Mouse (Mus musculus) megakaryocyte, embryonic 14.5 days (primary cell): Measurements from ENCODE around the gene Acsm2. TPM values are rescaled to one million over a fixed set of nuclear protein-coding genes. Genes with fewer than 3 reads are reported as not detected.

Experiments used
- H3K27me3 ChIP-seq: replicated peaks from 2 replicates; pipeline ENCODE3; 2012; ENCODE audit warnings: inconsistent platforms
- H3K36me3 ChIP-seq: replicated peaks from 2 replicates; pipeline ENCODE3; 2012; ENCODE audit warnings: low read length, inconsistent platforms, mixed read lengths
- H3K4me1 ChIP-seq: 2 replicates; pipeline ENCODE4 v1.6.1; 2012; ENCODE audit warnings: inconsistent platforms
- H3K4me3 ChIP-seq: replicated peaks from 2 replicates; pipeline ENCODE3; 2012; ENCODE audit warnings: moderate library complexity, mild to moderate bottlenecking, inconsistent platforms
- H3K9me3 ChIP-seq: 2 replicates; pipeline ENCODE4 v1.6.1; 2012; ENCODE audit warnings: inconsistent platforms
- FLI1 ChIP-seq: IDR thresholded peaks from 2 replicates; pipeline ENCODE4 v1.6.1; 2012; ENCODE audit warnings: low read length, inconsistent platforms, mixed read lengths
- GATA1 ChIP-seq: IDR thresholded peaks from 3 replicates; pipeline ENCODE4 v1.6.1; 2012; ENCODE audit warnings: mixed read lengths, low read length, inconsistent platforms, borderline replicate concordance
- polyA plus RNA-seq: library from polyadenylated mRNA; stranded (reverse); fragments of >175 nt; gene quantifications from 2 replicates; pipeline ENCODE4 v1.2.3, GENCODE M21; 2012; ENCODE audit warnings: low replicate concordance; ENCODE audit not compliant: insufficient read depth

Acsm2 gene
- polyA plus RNA-seq, 1 experiment, result not detected

- Histone ChIP-seq H3K9me3 (no peaks in the 10 kb centered on the region), H3K27me3 (peaks cover 1% of the 10 kb centered on the region), H3K4me3 (no peak overlapping the region), H3K36me3 (no peaks in the 10 kb centered on the region), H3K4me1 (no peaks in the 10 kb centered on the region)
- TF ChIP-seq GATA1 (no peak), FLI1 (no peak)
Observed at GRCm38 (mm10) chr7:119525881-119526281, 28.3 kb upstream of the Acsm2 start.

- H3K4me1 ChIP-seq, result no peaks in the 10 kb centered on the region
- no peak overlapping the region for H3K4me3 ChIP-seq
- H3K9me3 ChIP-seq, result no peaks in the 10 kb centered on the region
- H3K27me3 ChIP-seq, result peaks cover 1% of the 10 kb centered on the region
- H3K36me3 ChIP-seq, result no peaks in the 10 kb centered on the region
- TF ChIP-seq GATA1 (no peak), FLI1 (no peak)
Observed at GRCm38 (mm10) chr7:119526486-119526885, 27.7 kb upstream of the Acsm2 start.

GRCm38 (mm10) chr7:119527135-119527534, 27.0 kb upstream of the Acsm2 start:
- H3K36me3 ChIP-seq, result no peaks in the 10 kb centered on the region
- peaks cover 1% of the 10 kb centered on the region for H3K27me3 ChIP-seq
- no peaks in the 10 kb centered on the region for H3K4me1 ChIP-seq
- no peaks in the 10 kb centered on the region for H3K9me3 ChIP-seq
- TF ChIP-seq FLI1 (no peak), GATA1 (no peak)
- no peak overlapping the region for H3K4me3 ChIP-seq

- TF ChIP-seq FLI1 (no peak), GATA1 (no peak)
- Histone ChIP-seq H3K36me3 (no peaks in the 10 kb centered on the region), H3K27me3 (peaks cover 1% of the 10 kb centered on the region), H3K4me1 (no peaks in the 10 kb centered on the region), H3K4me3 (no peak overlapping the region), H3K9me3 (no peaks in the 10 kb centered on the region)
Observed at GRCm38 (mm10) chr7:119527548-119527947, 26.6 kb upstream of the Acsm2 start.

- peaks cover under 1% of the 10 kb centered on the region for H3K27me3 ChIP-seq
- TF ChIP-seq GATA1 (no peak), FLI1 (no peak)
- no peaks in the 10 kb centered on the region for H3K36me3 ChIP-seq
- no peak overlapping the region for H3K4me3 ChIP-seq
- no peaks in the 10 kb centered on the region for H3K4me1 ChIP-seq
- no peaks in the 10 kb centered on the region for H3K9me3 ChIP-seq
Observed at GRCm38 (mm10) chr7:119528617-119529016, 25.5 kb upstream of the Acsm2 start.

GRCm38 (mm10) chr7:119532924-119533323, 21.2 kb upstream of the Acsm2 start:
- Histone ChIP-seq H3K4me3 (no peak overlapping the region), H3K9me3 (no peaks in the 10 kb centered on the region), H3K4me1 (no peaks in the 10 kb centered on the region), H3K36me3 (no peaks in the 10 kb centered on the region), H3K27me3 (no peaks in the 10 kb centered on the region)
- TF ChIP-seq FLI1 (no peak), GATA1 (no peak)

- no peaks in the 10 kb centered on the region for H3K36me3 ChIP-seq
- H3K27me3 ChIP-seq, result no peaks in the 10 kb centered on the region
- no peaks in the 10 kb centered on the region for H3K4me1 ChIP-seq
- H3K4me3 ChIP-seq, result no peak overlapping the region
- H3K9me3 ChIP-seq, result no peaks in the 10 kb centered on the region
- TF ChIP-seq GATA1 (no peak), FLI1 (no peak)
Observed at GRCm38 (mm10) chr7:119534389-119534788, 19.8 kb upstream of the Acsm2 start.

- Histone ChIP-seq H3K36me3 (no peaks in the 10 kb centered on the region), H3K27me3 (no peaks in the 10 kb centered on the region), H3K4me3 (no peak overlapping the region), H3K9me3 (no peaks in the 10 kb centered on the region), H3K4me1 (no peaks in the 10 kb centered on the region)
- TF ChIP-seq GATA1 (no peak), FLI1 (no peak)
Observed at GRCm38 (mm10) chr7:119542445-119542844, 11.7 kb upstream of the Acsm2 start.

GRCm38 (mm10) chr7:119545572-119545971, 8.6 kb upstream of the Acsm2 start:
- TF ChIP-seq FLI1, result no peak
- no peak for TF ChIP-seq GATA1
- Histone ChIP-seq H3K27me3 (no peaks in the 10 kb centered on the region), H3K9me3 (no peaks in the 10 kb centered on the region), H3K4me1 (no peaks in the 10 kb centered on the region), H3K36me3 (no peaks in the 10 kb centered on the region), H3K4me3 (no peak overlapping the region)

- Histone ChIP-seq H3K4me3 (no peak overlapping the region), H3K9me3 (no peaks in the 10 kb centered on the region), H3K4me1 (no peaks in the 10 kb centered on the region), H3K36me3 (no peaks in the 10 kb centered on the region), H3K27me3 (no peaks in the 10 kb centered on the region)
- TF ChIP-seq GATA1, result no peak
- no peak for TF ChIP-seq FLI1
Observed at GRCm38 (mm10) chr7:119550471-119551222, 3.5 kb upstream of the Acsm2 start.
